Mouse (Mus musculus): ENCODE results near the gene Sarnp.

The Sarnp gene

GRCm38 (mm10) chr10:128891296-128892094, 74.4 kb downstream of the Sarnp start, which contains the start of gene Gdf11:
Gene Gdf11, minus strand, starts transcription at chr10:128891718.
- no peak for DNase-seq (ENCODE audit: low spot score)

- DNase-seq (ENCODE audit: low spot score): no peak
These were observed 75.1 kb downstream of the Sarnp start for GRCm38 (mm10) chr10:128892246-128892645.

- peak; percentile 78 for DNase-seq (ENCODE audit: low spot score)
These were observed 78.3 kb downstream of the Sarnp start for GRCm38 (mm10) chr10:128895437-128895836.

- DNase-seq (ENCODE audit: low spot score): no peak
These were observed 79.0 kb downstream of the Sarnp start for GRCm38 (mm10) chr10:128895952-128896693.

GRCm38 (mm10) chr10:128896807-128897206, 79.7 kb downstream of the Sarnp start:
- DNase-seq (ENCODE audit: low spot score): no peak

GRCm38 (mm10) chr10:128897501-128897900, 80.4 kb downstream of the Sarnp start:
- no peak for DNase-seq (ENCODE audit: low spot score)

- no peak for DNase-seq (ENCODE audit: low spot score)
These were observed 82.8 kb downstream of the Sarnp start for GRCm38 (mm10) chr10:128899759-128900490.

- no peak for DNase-seq (ENCODE audit: low spot score)
These were observed 83.6 kb downstream of the Sarnp start, which contains the start of gene Cd63 for GRCm38 (mm10) chr10:128900698-128901097. Gene Cd63, plus strand, starts transcription at chr10:128900989.

GRCm38 (mm10) chr10:128901409-128901808, 84.3 kb downstream of the Sarnp start:
- no peak for DNase-seq (ENCODE audit: low spot score)

- DNase-seq (ENCODE audit: low spot score): no peak
These were observed 85.4 kb downstream of the Sarnp start for GRCm38 (mm10) chr10:128902409-128902988.

- no peak for DNase-seq (ENCODE audit: low spot score)
These were observed 87.7 kb downstream of the Sarnp start for GRCm38 (mm10) chr10:128904812-128905211.

GRCm38 (mm10) chr10:128908778-128909448, 91.8 kb downstream of the Sarnp start:
- no peak for DNase-seq (ENCODE audit: low spot score)

- DNase-seq (ENCODE audit: low spot score): no peak
These were observed 92.5 kb downstream of the Sarnp start for GRCm38 (mm10) chr10:128909567-128910028.

GRCm38 (mm10) chr10:128910066-128910841, 93.1 kb downstream of the Sarnp start:
- no peak for DNase-seq (ENCODE audit: low spot score)

GRCm38 (mm10) chr10:128911430-128911829, 94.3 kb downstream of the Sarnp start:
- DNase-seq (ENCODE audit: low spot score): no peak

- DNase-seq (ENCODE audit: low spot score): no peak
These were observed 95.1 kb downstream of the Sarnp start for GRCm38 (mm10) chr10:128912268-128912667.

- DNase-seq (ENCODE audit: low spot score): no peak
These were observed 95.7 kb downstream of the Sarnp start for GRCm38 (mm10) chr10:128912791-128913190.

GRCm38 (mm10) chr10:128913219-128913618, 96.1 kb downstream of the Sarnp start:
- DNase-seq (ENCODE audit: low spot score): peak; percentile 73

GRCm38 (mm10) chr10:128913696-128914095, 96.6 kb downstream of the Sarnp start:
- DNase-seq (ENCODE audit: low spot score): no peak

- DNase-seq (ENCODE audit: low spot score): no peak
These were observed 98.4 kb downstream of the Sarnp start for GRCm38 (mm10) chr10:128915550-128915949.
